Comparison of ENCODE assay signal across 26 mouse cellular contexts in genomic region chr6:100365791-100366190, GRCm38 (mm10).
DNase-seq lines count a peak whose midpoint lies in the region; ATAC-seq lines count a peak whose summit lies in the region.
"Had no signal": no experiment of that assay in that cellular context is flagged by ENCODE, and none has a peak within 500 bp of the region (broad histone marks: within the 10 kb centered on the region; RNA-seq: fewer than 3 reads in every experiment).

No protein-coding gene starts in this region.

- ATAC-seq in intestine, embryonic 16.5 days, result 0 out of 2 replicates have a peak, but pooled peaks have one; percentile 28
- ATAC-seq in neutrophil, adult 5-6 weeks (ENCODE audit: extremely low read depth, insufficient number of reproducible peaks, low FRiP score, poor library complexity, severe bottlenecking), result peak; percentile 56
- no peak for ATAC-seq in hindbrain, embryonic 13.5 days (ENCODE audit: low FRiP score)
- ATAC-seq: activated CD4-positive, CD25-positive, alpha-beta regulatory T cell, adult 4 months; CD4-positive, CD25-positive, alpha-beta regulatory T cell, adult 4 months; midbrain, embryonic 13.5 days had no signal

- no peaks in the 10 kb centered on the region for H3K36me3 ChIP-seq in intestine, embryonic 16.5 days (ENCODE audit: control insufficient read depth, insufficient read depth, low read length)
- H3K36me3 ChIP-seq in hindbrain, embryonic 13.5 days, result no peaks in the 10 kb centered on the region
- H3K36me3 ChIP-seq: embryonic facial prominence, embryonic 13.5 days; heart, embryonic 10.5 days; heart, embryonic 15.5 days; hindbrain, embryonic 12.5 days; kidney, embryonic 15.5 days; midbrain, embryonic 13.5 days had no signal

- H3K27me3 ChIP-seq in intestine, embryonic 16.5 days (replicated peaks; ENCODE audit: control insufficient read depth, insufficient read depth, low read length), result no peaks in the 10 kb centered on the region
- peaks cover 8% of the 10 kb centered on the region; the same call in 1 of the 2 replicates for H3K27me3 ChIP-seq in hindbrain, embryonic 13.5 days
- H3K27me3 ChIP-seq: embryonic facial prominence, embryonic 13.5 days; hindbrain, embryonic 12.5 days; midbrain, embryonic 13.5 days had no signal

- 66% methylated on average over 4 of the region's 4 CpGs for WGBS in intestine, embryonic 16.5 days
- WGBS in hindbrain, embryonic 13.5 days, result 86% methylated on average over 4 of the region's 4 CpGs

- H3K9me3 ChIP-seq in intestine, embryonic 16.5 days (ENCODE audit: control insufficient read depth, low read length), result no peaks in the 10 kb centered on the region
- no peaks in the 10 kb centered on the region for H3K9me3 ChIP-seq in hindbrain, embryonic 13.5 days
- H3K9me3 ChIP-seq: embryonic facial prominence, embryonic 13.5 days; heart, embryonic 10.5 days; heart, embryonic 15.5 days; hindbrain, embryonic 12.5 days; kidney, embryonic 15.5 days; midbrain, embryonic 13.5 days had no signal

- H3K27ac ChIP-seq in intestine, embryonic 16.5 days (ENCODE audit: low read length), result no peak overlapping the region
- H3K27ac ChIP-seq in hindbrain, embryonic 13.5 days, result no peak overlapping the region
- H3K27ac ChIP-seq: embryonic facial prominence, embryonic 13.5 days; heart, embryonic 10.5 days; heart, embryonic 15.5 days; hindbrain, embryonic 12.5 days; kidney, embryonic 15.5 days; liver, embryonic 14.5 days; midbrain, embryonic 13.5 days had no signal

- no peak overlapping the region for H3K4me2 ChIP-seq in intestine, embryonic 16.5 days (ENCODE audit: low read depth, low read length)
- H3K4me2 ChIP-seq in hindbrain, embryonic 13.5 days, result no peak overlapping the region
- H3K4me2 ChIP-seq: embryonic facial prominence, embryonic 13.5 days; heart, embryonic 15.5 days; hindbrain, embryonic 12.5 days; kidney, embryonic 15.5 days; midbrain, embryonic 13.5 days had no signal

- 0 out of 2 replicates have a peak, but pooled peaks cover 4% of the 10 kb centered on the region for H3K4me1 ChIP-seq in intestine, embryonic 16.5 days (ENCODE audit: control insufficient read depth, insufficient read depth, low read length)
- H3K4me1 ChIP-seq in hindbrain, embryonic 13.5 days (replicated peaks), result 0 out of 2 replicates have a peak, but pooled peaks cover 4% of the 10 kb centered on the region
- H3K4me1 ChIP-seq: heart, embryonic 15.5 days; hindbrain, embryonic 12.5 days; midbrain, embryonic 13.5 days had no signal

- no peak overlapping the region for H3K4me3 ChIP-seq in intestine, embryonic 16.5 days (ENCODE audit: low read length)
- no peak overlapping the region for H3K4me3 ChIP-seq in hindbrain, embryonic 13.5 days
- H3K4me3 ChIP-seq: embryonic facial prominence, embryonic 13.5 days; erythroblast, embryonic 14.5 days; heart, embryonic 10.5 days; heart, embryonic 15.5 days; hindbrain, embryonic 12.5 days; kidney, embryonic 15.5 days; megakaryocyte, embryonic 14.5 days; midbrain, embryonic 13.5 days had no signal

- no peak overlapping the region for H3K9ac ChIP-seq in intestine, embryonic 16.5 days (ENCODE audit: low read depth, low read length)
- H3K9ac ChIP-seq in hindbrain, embryonic 13.5 days, result no peak overlapping the region
- H3K9ac ChIP-seq: embryonic facial prominence, embryonic 13.5 days; heart, embryonic 15.5 days; hindbrain, embryonic 12.5 days; kidney, embryonic 15.5 days; liver, embryonic 14.5 days; midbrain, embryonic 13.5 days had no signal

- peak; percentile 64 for DNase-seq in 416B (ENCODE audit: low read depth)
- DNase-seq in c-Kit-positive CD71-negative TER-119-negative erythroid progenitor cells, embryonic 14.5 days (ENCODE audit: low read depth), result peak; percentile 32
- DNase-seq in heart, adult 18-20 months, result no peak
- no peak for DNase-seq in lung, postnatal 10 days
- DNase-seq: adrenal gland, adult 2 months; cerebellum, adult 9-10 months; gastrocnemius, postnatal 10 days; kidney, adult 18-20 months; kidney, postnatal 25 days; liver; lung, adult 2 months; thymus, postnatal 14 days had no signal

Comparison
In these comparisons a context has a peak if more than half of its experiments do, and no peak if none do; other contexts are left out.
1. DNase-seq: peak in 416B (single experiment) and c-Kit-positive CD71-negative TER-119-negative erythroid progenitor cells, embryonic 14.5 days (single experiment); none in heart, adult 18-20 months (0 of 2) and lung, postnatal 10 days (single experiment).